34 mouse cellular contexts compared by ENCODE assay signal in genomic region chr5:17289028-17289427, GRCm38 (mm10).
"Had no signal": no experiment of that assay in that cellular context is flagged by ENCODE, and none has a peak within 500 bp of the region (broad histone marks: within the 10 kb centered on the region; RNA-seq: fewer than 3 reads in every experiment).

No protein-coding gene starts in this region.

- H3K4me2 ChIP-seq: heart, embryonic 12.5 days; heart, embryonic 13.5 days; heart, embryonic 15.5 days; hindbrain, embryonic 12.5 days; hindbrain, embryonic 13.5 days; hindbrain, embryonic 14.5 days; hindbrain, embryonic 15.5 days; intestine, embryonic 15.5 days; kidney, embryonic 15.5 days had no signal

- H3K4me3 ChIP-seq: heart, embryonic 12.5 days; heart, embryonic 13.5 days; heart, embryonic 15.5 days; hindbrain, embryonic 10.5 days; hindbrain, embryonic 12.5 days; hindbrain, embryonic 13.5 days; hindbrain, embryonic 15.5 days; intestine, embryonic 15.5 days; kidney, embryonic 15.5 days; layer of hippocampus, adult 2 months; left cerebral cortex, adult 2 months had no signal

- ATAC-seq: hindbrain, embryonic 16.5 days; hindbrain, postnatal 0 days; inflammation-experienced regulatory T-cells, adult 6 months; intestine, embryonic 15.5 days; intestine, embryonic 16.5 days; intestine, postnatal 0 days had no signal

- H3K27me3 ChIP-seq: heart, embryonic 12.5 days; heart, embryonic 13.5 days; heart, embryonic 15.5 days; hindbrain, embryonic 12.5 days; hindbrain, embryonic 13.5 days; hindbrain, embryonic 15.5 days; intestine, embryonic 15.5 days; kidney, embryonic 15.5 days had no signal

- H3K27ac ChIP-seq: heart, embryonic 13.5 days; heart, embryonic 15.5 days; hindbrain, embryonic 10.5 days; hindbrain, embryonic 12.5 days; hindbrain, embryonic 13.5 days; hindbrain, embryonic 14.5 days; hindbrain, embryonic 15.5 days; hindbrain, postnatal 0 days; intestine, embryonic 15.5 days; kidney, embryonic 15.5 days; kidney, postnatal 0 days; layer of hippocampus, adult 2 months; left cerebral cortex, adult 2 months had no signal

- H3K9ac ChIP-seq: heart, embryonic 12.5 days; heart, embryonic 13.5 days; heart, embryonic 15.5 days; hindbrain, embryonic 12.5 days; hindbrain, embryonic 13.5 days; hindbrain, embryonic 14.5 days; hindbrain, embryonic 15.5 days; intestine, embryonic 15.5 days; kidney, embryonic 15.5 days had no signal

- DNase-seq: heart, postnatal 10 days; heart, postnatal 14 days; heart, postnatal 36 days; heart, postnatal 4 days; kidney, adult 11 months; kidney, adult 18-20 months; kidney, adult 2 months; kidney, adult 8-10 months; kidney, adult 9 months; kidney, postnatal 10 days; kidney, postnatal 14 days; kidney, postnatal 25 days; kidney, postnatal 36 days; kidney, postnatal 4 days; layer of hippocampus, adult 9-11 months; layer of hippocampus, postnatal 36 days had no signal

- H3K4me1 ChIP-seq: heart, embryonic 12.5 days; heart, embryonic 13.5 days; heart, embryonic 15.5 days; hindbrain, embryonic 12.5 days; hindbrain, embryonic 13.5 days; hindbrain, embryonic 15.5 days; intestine, embryonic 15.5 days had no signal

- H3K9me3 ChIP-seq: heart, embryonic 12.5 days; heart, embryonic 13.5 days; heart, embryonic 15.5 days; hindbrain, embryonic 10.5 days; hindbrain, embryonic 12.5 days; hindbrain, embryonic 13.5 days; hindbrain, embryonic 15.5 days; intestine, embryonic 15.5 days; kidney, embryonic 15.5 days had no signal

- H3K36me3 ChIP-seq: heart, embryonic 12.5 days; heart, embryonic 13.5 days; heart, embryonic 15.5 days; hindbrain, embryonic 10.5 days; hindbrain, embryonic 12.5 days; hindbrain, embryonic 13.5 days; hindbrain, embryonic 15.5 days; intestine, embryonic 15.5 days; kidney, embryonic 15.5 days had no signal
